Mouse (Mus musculus): ENCODE data around the gene Olfr749. TPM values are rescaled to one million over a fixed set of nuclear protein-coding genes. Genes with fewer than 3 reads are reported as not detected.

The Olfr749 gene
- polyA plus RNA-seq, 1 experiment from 2014 or later: not detected

DNA sequence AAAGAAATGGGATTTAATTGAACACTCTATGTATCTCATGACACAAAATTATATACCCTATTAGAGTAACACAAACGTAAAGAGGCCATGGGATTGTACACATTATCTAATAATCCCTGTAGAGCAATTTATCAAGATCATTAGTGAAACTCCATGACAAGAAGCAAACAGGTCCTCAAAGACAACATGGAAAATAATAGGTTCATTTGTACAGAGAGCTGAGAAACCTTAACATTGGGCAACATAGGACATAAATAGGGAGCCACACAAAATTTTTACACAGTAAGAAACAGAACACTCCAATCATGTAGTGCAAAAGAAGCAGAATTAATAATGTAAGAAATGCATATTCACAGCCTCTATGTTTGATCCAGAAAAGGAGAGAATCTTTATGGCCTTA lies 37.8 kb downstream of the Olfr749 start, which contains the start of gene Olfr748:
Gene Olfr748 (plus strand): TSS at position 301 of the 400 bp plus-strand sequence.
- H3K4me2 ChIP-seq (replicated peaks): no peak within 1 kb of the TSS
- no peaks in the 10 kb centered on the region for H3K4me1 ChIP-seq (replicated peaks)
- no peak within 1 kb of the TSS for H3K9ac ChIP-seq
- no peak for ATAC-seq
- no peaks in the 10 kb centered on the region for H3K9me3 ChIP-seq
- H3K27ac ChIP-seq: no peak within 1 kb of the TSS
- H3K36me3 ChIP-seq: no peaks in the 10 kb centered on the region
- no peak within 1 kb of the TSS for H3K4me3 ChIP-seq (replicated peaks)
- 60% methylated on average over 1 of the region's 1 CpGs for WGBS
- no peaks in the 10 kb centered on the region for H3K27me3 ChIP-seq (replicated peaks)

DNA sequence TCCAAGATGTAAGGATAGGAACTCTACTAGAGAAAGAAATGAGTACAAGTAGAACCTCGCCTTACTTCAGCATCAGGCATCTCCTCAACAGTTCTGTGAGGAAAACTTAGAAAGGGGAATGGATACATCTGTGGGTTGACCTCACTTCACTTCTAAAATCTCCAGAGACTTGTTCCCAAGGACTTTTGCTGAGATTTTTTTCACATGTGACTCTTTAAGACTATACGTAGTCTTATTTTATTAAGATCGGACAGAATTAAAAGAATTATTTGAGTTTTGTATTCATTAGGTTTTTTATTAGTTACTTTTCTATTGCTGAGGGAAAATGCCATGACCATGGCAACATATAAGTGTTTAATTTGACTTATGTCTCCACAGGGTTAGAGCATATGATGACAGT lies 51.8 kb downstream of the Olfr749 start, which contains the start of gene Olfr747:
Gene Olfr747 (minus strand): TSS at position 101 of the 400 bp plus-strand sequence.
- H3K4me3 ChIP-seq (replicated peaks): no peak within 1 kb of the TSS
- no peak within 1 kb of the TSS for H3K27ac ChIP-seq
- H3K9me3 ChIP-seq: no peaks in the 10 kb centered on the region
- no peaks in the 10 kb centered on the region for H3K27me3 ChIP-seq (replicated peaks)
- H3K36me3 ChIP-seq: no peaks in the 10 kb centered on the region
- 94% methylated on average over 3 of the region's 3 CpGs for WGBS
- H3K4me1 ChIP-seq (replicated peaks): no peaks in the 10 kb centered on the region
- H3K4me2 ChIP-seq (replicated peaks): no peak within 1 kb of the TSS
- H3K9ac ChIP-seq: no peak within 1 kb of the TSS
- no peak for ATAC-seq

Other genes starting within 250 kb of the Olfr749 start
- gene Olfr742, start 241.5 kb downstream of the Olfr749 start, polyA plus RNA-seq (2015; fragmentation: Nextera tagmentation; extraction: Ambion mirVana): not detected in 2 replicates
- gene Olfr743, start 223.3 kb downstream of the Olfr749 start, polyA plus RNA-seq (2015; fragmentation: Nextera tagmentation; extraction: Ambion mirVana): not detected in 2 replicates
- not detected in 2 replicates for gene Olfr744, start 130.2 kb downstream of the Olfr749 start, polyA plus RNA-seq (2015; fragmentation: Nextera tagmentation; extraction: Ambion mirVana)
- gene Olfr745, start 105.7 kb downstream of the Olfr749 start, polyA plus RNA-seq (2015; fragmentation: Nextera tagmentation; extraction: Ambion mirVana): not detected in 2 replicates
- not detected in 2 replicates for gene Olfr746, start 98.0 kb downstream of the Olfr749 start, polyA plus RNA-seq (2015; fragmentation: Nextera tagmentation; extraction: Ambion mirVana)
- not detected in 2 replicates for gene Olfr747, start 51.9 kb downstream of the Olfr749 start, polyA plus RNA-seq (2015; fragmentation: Nextera tagmentation; extraction: Ambion mirVana)
- not detected in 2 replicates for gene Olfr748, start 37.7 kb downstream of the Olfr749 start, polyA plus RNA-seq (2015; fragmentation: Nextera tagmentation; extraction: Ambion mirVana)
- gene Ttc5, start 40.4 kb upstream of the Olfr749 start, polyA plus RNA-seq (2015; fragmentation: Nextera tagmentation; extraction: Ambion mirVana): 60.5 and 61.8 TPM in 2 replicates
- gene Ccnb1ip1, start 62.6 kb upstream of the Olfr749 start, polyA plus RNA-seq (2015; fragmentation: Nextera tagmentation; extraction: Ambion mirVana): not detected in 2 replicates
- gene Parp2, start 62.7 kb upstream of the Olfr749 start, polyA plus RNA-seq (2015; fragmentation: Nextera tagmentation; extraction: Ambion mirVana): 57.1 and 59.2 TPM in 2 replicates
- gene Tep1, start 125.5 kb upstream of the Olfr749 start, polyA plus RNA-seq (2015; fragmentation: Nextera tagmentation; extraction: Ambion mirVana): 10.4 and 13.3 TPM in 2 replicates
- 0.23 and 0.29 TPM in 2 replicates for gene Klhl33, start 152.4 kb upstream of the Olfr749 start, polyA plus RNA-seq (2015; fragmentation: Nextera tagmentation; extraction: Ambion mirVana)
- 134 and 136 TPM in 2 replicates for gene Osgep, start 179.8 kb upstream of the Olfr749 start, polyA plus RNA-seq (2015; fragmentation: Nextera tagmentation; extraction: Ambion mirVana)
- 236 and 265 TPM in 2 replicates for gene Apex1, start 179.9 kb upstream of the Olfr749 start, polyA plus RNA-seq (2015; fragmentation: Nextera tagmentation; extraction: Ambion mirVana)
- 65.5 and 67.5 TPM in 2 replicates for gene Pip4p1, start 185.8 kb upstream of the Olfr749 start, polyA plus RNA-seq (2015; fragmentation: Nextera tagmentation; extraction: Ambion mirVana)
- gene Pnp, start 186.0 kb upstream of the Olfr749 start, polyA plus RNA-seq (2015; fragmentation: Nextera tagmentation; extraction: Ambion mirVana): 96.6 and 99.1 TPM in 2 replicates
- gene Gm49342, start 199.4 kb upstream of the Olfr749 start, polyA plus RNA-seq (2015; fragmentation: Nextera tagmentation; extraction: Ambion mirVana): not detected in 2 replicates
- gene Pnp2, start 210.9 kb upstream of the Olfr749 start, polyA plus RNA-seq (2015; fragmentation: Nextera tagmentation; extraction: Ambion mirVana): 2.6 and 3.0 TPM in 2 replicates